Mouse (Mus musculus): ENCODE results near the gene Setd4.

DNA sequence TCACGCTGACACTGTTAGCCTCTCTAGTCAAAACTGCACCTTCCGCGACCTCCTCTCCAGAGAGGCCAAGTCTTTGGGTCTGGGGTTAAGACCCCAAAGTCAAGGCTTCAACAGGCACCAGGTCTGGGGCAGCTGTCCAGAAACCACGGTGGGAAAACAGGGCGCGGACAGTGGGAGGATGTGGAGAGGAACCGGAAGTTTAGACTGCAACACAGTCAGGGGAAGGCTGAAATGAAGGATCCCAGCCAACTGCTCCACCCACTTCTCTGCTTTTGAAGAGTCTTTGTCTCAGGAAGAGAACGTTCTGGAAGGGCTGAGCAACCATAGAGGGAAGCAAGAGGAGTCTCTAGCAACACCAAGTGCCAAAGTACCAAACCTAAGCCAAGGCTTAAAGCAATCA lies 46.2 kb downstream of the Setd4 start:
- TF ChIP-seq CTCF (IDR thresholded peaks at IDR 0.05; ENCODE audit: borderline replicate concordance, control insufficient read depth, extremely low read depth, insufficient read depth, low read length, poor library complexity) (no peak), POLR2A (IDR thresholded peaks at IDR 0.05; ENCODE audit: control insufficient read depth, extremely low read depth, insufficient read depth, low read length, poor library complexity) (no peak)
